Mouse (Mus musculus) right cerebral cortex, postnatal 36 days (tissue): ENCODE measurements at regions not wholly inside any gene's neighbourhood (a gene's known extent, or its start where the extent isn't known, plus 50 kb on each side); places are given as distances from the start of the nearest gene placed in this dataset.

ENCODE experiments used
- DNase-seq, 2 experiments: peaks; one replicate each; pipeline ENCODE4 v3.0.0; 2022; ENCODE audit warnings: low spot score in 2 of 2, mixed read lengths in 1 of 2

DNA sequence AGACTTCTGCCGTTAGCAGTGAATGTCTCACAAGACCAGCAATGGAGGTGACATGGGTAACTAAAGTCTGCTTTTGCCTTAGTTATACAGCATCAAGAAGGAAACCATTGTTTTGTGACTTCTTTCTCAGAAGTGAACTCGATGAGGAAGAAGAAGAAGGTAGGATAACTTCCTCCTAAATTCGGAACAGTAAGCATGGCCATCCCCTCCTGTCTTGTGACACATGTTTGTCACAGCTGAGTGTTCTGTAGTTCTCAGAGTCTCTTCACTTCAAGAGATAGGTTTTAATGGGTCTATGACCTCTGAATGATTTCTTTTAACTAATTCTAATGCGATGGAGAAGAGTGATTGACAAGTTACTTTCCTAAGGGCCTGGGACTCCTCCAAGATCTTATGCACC, 79.3 kb upstream of the Zeb2 start:
- no peak for DNase-seq

DNA sequence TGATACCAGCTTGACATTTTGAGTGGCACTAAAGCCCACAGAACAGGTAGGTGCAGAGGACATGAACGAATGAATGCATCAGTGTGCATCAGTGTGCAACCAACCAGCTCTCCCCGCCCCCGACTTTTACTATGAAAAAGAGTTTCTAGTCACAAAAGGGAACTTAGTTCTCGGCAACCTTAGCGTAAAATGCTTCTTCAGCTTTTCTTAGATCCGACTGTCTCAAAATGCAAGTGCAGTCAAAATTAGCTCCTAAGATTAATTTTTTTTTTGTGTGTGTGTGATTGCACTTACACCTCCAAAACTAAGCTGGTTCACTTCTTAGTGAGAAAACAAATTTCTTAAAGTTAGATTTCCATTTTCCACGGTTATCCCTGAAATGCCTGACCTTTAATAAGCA, 77.1 kb upstream of the Zeb2 start:
- DNase-seq = no peak

DNA sequence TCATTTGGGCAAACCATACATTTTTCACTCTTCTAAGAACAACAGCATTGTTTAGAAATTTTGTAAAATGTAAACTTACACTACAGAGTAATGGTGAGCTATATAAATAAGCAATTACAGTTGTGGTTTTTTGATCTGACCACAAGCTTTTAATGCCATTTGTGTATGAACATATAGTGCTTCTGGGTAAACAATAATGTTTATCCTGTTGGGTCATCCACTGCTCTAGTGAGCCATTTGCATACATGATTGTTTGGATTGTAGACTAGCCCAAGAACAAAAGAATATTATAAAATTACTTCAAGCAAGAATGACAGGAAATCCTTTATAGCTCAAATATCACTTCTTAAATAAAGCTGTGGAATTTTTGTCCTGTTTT, 68.4 kb upstream of the Zeb2 start:
- no peak for DNase-seq

DNA sequence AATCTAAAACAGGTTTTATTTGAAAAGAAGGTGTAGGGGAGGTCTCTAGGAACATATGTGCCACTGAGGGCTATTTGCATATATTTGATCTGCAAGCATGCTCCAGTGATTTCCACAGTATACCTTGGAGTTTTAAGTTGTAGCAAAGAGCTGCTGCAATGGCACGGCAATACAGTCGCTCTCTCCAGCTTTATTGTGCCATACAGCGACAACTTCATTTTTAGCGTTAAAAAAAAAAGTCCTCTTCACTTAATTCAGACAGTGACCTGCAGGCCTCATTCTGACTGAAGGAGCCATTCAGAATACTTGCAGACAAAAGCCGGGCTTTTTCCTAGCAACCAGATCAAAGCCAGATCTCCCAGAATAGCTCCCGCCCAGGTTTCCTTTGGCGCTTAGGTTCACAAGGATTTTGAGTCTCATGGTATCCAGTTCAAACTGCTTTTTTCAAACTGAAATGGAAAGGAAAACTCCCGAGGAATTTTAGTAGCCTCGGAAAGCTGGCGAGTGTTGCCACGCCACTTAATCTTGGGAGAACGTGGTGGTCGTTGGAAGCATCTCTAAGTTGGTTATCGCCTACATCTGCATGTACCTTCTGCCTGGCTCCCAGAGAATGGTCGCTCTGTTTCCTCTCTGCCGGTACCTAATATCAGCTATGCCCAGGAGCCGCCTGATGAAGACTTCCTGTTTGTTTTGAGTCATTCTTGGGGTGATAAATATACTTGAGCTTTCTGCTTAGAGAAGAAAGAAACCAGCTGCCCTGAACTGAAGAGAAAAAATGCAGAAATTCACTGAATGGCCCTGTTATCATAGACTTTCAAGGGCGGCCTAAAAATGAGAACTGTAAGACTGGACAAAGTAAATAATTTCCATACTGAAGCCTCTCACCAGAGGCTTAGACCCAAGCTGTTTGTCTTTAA, 67.8 kb upstream of the Zeb2 start:
- no peak for DNase-seq

DNA sequence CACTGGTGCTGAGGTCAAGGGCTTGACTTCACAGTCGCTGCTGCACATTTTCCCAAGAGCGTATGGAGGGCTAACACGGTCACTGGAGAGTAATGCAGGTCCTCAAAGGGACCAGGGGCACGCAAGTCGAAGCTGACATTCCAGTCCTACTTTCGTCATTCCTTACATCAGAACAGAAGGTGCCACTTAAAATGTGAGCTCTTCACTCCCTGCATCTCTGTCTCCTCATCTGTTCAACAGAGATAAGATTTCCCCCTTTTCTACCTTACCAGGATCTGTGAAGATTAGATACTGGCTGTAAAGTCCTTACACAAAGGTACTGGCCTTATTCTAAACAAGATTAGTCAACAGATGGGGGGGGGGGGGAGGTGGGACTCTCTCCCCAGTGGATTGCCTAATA, 67.0 kb upstream of the Zeb2 start:
- DNase-seq = no peak

DNA sequence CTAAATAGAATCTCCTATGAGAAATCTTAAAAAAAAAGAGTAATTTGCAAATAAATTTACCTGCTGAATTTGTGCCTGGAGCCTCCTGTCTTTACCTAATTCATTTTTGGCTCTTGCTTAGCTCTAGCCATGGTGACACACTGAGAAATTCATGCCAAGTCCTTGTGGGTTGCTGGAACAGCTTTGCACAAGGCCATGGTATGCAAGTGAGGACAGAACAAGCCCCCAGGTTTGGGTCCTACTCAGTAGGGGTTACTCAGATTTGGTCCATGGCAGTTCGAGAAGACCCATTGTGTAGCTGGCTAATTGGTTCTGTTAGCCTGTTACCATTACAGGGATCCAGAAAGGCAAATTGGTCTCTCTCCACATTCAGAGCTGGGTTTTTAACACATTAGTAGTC, 65.7 kb upstream of the Zeb2 start:
- no peak for DNase-seq

DNA sequence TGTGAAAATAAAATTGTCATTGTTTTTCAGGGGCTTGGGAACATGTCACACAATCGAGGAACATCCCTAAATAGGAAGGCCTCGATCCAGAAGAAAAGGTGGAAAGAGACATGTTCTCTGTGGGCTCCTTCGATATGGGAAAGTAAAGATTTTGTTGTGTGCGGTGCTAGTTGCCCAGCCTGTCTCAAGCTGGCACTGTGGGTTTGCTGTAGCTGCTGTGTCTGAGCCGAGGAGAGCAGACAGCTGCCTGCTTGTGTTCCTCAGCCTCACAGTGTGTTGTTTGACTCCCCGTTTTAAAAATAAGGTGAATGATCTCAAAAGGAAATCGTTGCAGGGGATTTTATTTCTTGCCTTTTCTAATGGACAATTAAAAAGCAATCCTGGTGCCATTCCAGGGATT, 64.4 kb upstream of the Zeb2 start:
- peak in 1 of 2 experiments; percentile 10 for DNase-seq

DNA sequence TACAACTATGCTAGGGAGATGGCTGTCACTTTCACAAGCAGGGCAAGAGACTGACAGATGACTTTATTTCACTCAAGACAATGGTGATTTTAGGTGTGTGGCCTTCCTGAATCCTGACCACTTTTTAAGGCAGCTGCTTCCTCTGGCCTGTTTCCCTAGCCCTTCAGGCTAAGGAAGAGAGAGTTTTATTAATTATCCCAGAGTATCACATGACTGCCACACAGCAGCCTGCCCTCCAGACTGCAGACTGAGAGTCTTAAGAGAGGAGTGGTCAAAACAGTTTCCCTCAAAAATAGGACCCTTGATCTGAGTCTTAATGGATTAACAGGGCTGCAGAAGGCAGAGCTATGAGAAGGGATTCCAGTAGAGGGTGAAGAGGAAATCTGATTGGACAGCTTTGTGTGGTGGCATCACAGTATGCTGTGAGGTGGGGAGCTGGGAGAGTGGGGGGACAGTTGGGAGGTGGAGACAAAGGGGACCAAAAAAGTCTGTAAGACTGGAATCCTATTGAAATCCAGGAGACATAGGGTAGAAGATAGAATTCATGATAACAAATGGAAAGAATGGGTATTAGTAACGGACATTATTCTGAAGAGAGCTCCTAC, 61.8 kb upstream of the Zeb2 start:
- no peak for DNase-seq

DNA sequence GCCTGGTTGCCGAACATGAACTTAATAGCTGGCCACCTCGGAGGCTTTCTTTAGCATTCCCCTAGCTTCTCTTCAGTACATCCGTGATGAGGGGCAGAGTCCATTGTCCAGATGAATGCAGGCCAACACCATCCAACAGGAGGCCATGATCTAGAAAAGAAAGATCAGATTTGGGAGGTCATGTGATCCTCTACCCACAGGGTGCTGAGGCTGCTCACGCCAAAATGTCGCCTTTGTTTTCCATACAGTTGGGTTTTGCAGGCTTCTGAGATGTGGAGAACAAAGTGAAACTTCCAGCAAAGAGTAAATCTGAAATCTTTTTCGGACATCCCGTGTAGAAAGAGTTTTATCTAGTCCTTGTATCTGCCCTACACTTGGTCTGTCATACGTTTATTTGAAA, 55.2 kb upstream of the Zeb2 start:
- DNase-seq = no peak

DNA sequence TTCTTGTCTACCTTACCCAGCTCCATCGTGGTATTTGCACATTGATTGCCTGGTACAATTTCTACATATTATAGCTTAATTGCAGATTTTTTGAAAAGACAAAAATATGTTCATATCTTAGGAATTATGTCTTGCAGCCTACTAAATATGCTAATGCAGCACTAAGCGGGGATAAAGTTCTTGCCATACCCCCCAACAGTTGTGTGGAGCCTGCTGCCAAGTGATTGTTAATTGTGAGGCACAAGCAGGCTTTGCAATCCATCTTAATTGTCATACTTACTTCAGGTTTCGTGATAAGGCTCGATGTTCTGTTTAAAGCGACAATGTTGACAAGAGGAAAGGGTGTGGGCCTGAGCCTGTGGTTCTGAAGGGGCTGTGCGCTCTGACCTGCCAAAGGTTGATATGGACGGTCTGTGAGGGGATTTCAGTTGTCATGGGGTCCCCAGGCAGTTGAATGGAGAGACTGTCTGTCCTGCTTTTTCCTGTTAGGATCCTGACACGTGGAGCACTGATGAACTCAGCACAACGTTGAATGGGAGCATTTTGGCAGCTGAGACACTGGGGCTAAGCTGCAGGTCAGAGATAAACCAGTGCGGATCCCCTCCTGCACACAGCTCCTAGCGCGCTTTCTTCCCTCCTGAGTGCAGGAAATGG, 54.5 kb upstream of the Zeb2 start:
- no peak for DNase-seq

DNA sequence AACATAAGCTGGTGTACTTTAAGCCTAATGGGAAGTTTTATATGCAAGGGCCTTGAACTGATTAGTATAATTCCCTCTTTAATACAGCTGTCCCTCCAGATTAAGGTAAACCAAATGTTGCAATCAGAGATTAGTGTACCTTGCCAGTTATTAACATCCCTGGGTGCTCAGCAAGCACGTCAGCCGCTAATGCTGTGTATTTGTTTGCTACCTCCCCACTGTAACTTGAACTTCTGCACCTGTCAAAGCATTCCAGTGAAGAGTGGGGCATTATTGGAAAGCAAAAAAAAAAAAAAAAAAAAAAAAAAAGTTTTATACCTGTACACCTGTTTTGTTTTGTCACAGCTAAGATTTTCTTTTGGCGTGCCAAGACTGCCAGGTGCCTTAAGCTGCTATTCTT, 53.1 kb upstream of the Zeb2 start:
- DNase-seq = no peak

DNA sequence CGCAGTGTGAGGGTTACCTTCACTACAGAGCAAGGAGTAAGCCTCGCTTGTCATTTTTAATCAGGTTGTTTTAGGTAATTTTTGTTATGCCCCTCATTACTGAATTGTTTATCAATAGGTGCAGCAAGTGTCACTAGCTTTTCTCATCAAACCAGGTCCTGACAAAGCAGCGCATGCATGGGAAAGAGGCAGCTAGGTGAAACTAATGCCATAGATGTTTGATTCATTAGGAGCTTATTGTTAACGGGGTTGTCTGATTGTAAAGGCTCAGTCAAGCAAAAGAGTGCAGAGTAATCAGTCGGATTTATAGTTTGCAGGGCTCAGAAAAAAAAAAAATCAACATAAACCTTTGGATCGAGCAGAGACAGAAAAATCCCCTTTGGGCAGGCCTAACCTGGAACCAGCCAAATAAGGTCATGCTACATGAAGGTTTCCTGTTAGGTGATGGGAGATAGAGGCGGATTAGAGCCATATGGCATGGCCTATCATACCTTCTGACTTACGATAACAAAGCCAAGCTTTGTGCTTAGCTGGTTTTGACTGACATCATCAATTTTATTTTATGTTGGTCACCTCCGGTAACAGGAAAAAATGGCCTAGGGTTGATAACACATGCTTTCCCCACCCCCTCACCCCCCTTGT, 52.4 kb upstream of the Zeb2 start:
- no peak for DNase-seq

DNA sequence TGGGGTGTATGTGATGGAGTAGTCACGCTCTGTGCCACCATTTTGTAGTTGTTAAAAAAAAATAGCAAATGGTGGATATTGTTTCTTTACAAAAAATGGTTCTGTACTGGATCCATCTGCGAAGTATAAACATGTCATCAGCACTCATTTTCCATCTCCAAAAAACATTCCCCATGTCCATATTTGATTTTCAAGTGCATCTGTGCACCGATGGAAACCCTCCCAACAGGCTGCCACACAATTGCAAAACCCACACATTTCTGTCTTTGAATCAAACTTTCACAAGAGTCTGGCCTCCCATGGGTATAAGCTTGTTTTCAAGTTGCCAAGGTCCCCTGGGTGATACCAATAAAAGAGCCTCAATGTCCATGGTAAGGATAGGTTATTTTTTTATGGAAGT, 51.4 kb upstream of the Zeb2 start:
- DNase-seq = no peak
